Mouse (Mus musculus) retina, postnatal 1 day (tissue): Measurements from ENCODE around the gene Arid1b.

Experiments
- DNase-seq: peaks from one replicate; pipeline ENCODE4 v3.0.0-alpha.2; 2012

Gene Arid1b

DNA sequence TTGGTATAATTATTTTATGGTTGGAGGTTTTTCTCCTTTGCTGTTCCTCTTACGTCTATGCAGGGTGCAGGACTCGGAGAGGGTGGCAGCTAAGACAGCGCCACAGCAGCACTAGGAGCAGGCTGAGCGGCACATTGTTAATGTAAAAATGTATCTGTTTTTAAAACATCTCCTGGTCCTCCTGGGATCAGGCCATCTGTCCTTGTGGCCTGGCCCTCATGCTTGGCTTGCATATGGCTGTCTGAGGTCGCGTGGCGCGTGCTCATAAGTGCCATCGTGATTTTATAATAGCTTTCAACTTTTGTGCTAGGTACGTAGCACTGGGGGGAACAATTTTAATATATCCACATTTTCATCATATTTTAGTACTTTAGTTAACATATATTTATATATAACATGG is 201.9 kb downstream of the Arid1b start:
- DNase-seq, result no peak

DNA sequence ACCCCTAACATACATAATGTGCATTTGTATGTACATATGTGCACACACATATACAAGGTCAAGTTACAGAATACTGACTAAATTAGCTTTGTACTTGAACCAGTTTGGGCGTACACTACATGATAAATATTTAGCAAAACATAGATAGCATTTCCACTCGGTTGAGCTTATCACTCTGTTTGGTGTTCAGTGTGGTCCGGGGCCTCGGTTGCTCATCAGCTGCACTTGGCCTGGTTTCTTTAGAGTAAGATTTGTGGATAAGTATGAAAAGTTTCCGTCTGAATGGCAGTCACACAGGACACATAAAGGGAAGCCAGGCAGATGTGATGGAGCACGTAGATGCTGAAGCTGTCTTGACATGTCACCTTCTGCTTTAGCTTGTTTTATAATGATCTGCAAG is 202.4 kb downstream of the Arid1b start:
- no peak for DNase-seq

DNA sequence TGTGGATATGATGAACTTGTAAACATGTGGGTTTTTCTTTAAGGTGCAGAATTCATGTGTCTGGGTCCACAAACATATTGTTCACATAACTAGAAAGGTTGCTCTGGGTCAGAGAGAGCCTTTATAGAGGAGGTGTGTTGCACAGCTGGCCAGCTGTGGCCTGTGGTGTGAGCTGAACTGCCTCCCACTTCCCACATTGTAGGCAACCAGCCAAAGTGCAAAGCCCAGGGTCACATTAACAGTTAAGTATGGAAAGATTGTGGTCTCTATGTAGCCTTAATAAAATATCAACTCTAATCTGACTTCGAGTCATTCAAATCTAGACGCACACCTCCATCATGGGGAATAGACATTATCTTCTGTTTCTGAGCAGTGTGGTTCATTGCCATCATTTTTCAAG is 203.0 kb downstream of the Arid1b start:
- DNase-seq, result no peak

DNA sequence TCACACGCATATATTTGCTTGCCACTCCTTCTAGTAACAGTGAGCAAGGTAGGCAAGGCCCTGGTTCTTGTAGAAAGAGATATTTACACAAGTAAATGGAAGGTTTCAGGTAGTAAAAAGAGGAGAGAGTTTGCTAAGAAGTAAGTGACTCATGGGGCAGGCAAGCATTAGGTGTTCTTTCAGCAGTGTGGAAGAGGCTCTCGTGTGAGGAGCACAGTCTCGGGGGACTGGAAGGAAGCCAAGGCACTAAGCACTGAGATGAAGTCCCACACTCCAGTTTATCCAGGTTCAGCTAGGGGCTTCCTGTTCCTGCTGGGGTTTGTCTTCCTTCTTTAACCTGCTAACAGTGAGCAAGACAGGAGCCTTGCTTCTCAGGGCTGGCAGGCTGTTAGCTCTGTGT is 203.6 kb downstream of the Arid1b start:
- DNase-seq, result no peak

DNA sequence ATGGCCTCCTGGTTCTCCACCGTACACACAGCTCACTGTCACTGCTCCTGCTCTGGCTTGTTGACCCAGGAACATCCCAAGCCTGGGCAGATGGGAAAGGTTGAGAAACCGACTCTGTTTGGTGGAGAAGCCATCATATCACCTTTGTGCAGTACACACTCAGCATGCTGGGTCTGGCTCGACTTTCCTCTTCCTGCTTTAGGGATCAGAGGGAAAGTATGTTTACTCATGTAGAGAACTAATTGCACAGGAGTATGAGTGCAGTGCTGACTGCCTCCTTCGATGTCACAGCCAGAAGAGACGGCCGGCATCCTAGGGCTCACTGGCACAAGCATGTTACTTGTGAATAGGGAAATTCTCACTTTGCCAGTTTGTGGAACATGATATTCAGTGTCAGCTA is 204.1 kb downstream of the Arid1b start:
- no peak for DNase-seq

DNA sequence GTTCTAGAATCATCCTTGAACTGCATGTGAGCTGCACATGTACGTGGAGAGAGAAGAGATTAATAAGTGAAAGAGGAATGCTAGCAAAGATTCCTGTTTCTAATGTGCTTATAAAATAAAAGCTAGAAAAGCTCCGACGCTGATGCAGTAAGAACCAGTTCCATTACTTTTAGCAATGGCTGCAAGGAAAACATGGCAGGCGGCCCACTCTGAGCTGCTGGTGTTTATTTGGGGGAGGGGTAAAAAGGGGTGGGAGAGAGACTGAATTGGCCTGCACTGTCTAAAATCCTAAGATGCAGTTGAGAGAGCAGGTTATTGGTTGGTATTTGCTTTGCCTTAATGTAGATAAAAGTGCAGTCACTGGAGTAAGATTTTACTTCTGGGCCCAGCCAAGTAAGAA is 204.7 kb downstream of the Arid1b start:
- no peak for DNase-seq

DNA sequence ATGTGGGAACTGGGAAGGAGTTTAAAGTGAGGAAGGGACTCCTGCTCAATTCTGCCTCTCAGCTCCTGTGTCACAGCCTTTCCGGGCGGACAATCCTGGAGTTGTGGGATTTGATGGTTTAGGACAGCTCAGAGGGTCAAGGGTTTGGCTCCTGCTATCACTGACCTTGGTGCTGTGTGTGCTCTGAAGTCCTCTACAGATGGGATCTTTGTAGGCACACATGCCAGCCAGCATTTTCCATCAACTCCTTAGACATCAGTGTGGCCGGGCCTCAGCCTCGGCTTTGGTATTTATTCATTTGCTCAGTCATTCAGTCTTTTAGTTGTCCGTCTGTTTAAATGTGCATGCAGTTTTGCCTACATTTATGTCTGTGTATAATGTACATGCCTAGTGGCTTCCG is 206.5 kb downstream of the Arid1b start:
- DNase-seq, result no peak

DNA sequence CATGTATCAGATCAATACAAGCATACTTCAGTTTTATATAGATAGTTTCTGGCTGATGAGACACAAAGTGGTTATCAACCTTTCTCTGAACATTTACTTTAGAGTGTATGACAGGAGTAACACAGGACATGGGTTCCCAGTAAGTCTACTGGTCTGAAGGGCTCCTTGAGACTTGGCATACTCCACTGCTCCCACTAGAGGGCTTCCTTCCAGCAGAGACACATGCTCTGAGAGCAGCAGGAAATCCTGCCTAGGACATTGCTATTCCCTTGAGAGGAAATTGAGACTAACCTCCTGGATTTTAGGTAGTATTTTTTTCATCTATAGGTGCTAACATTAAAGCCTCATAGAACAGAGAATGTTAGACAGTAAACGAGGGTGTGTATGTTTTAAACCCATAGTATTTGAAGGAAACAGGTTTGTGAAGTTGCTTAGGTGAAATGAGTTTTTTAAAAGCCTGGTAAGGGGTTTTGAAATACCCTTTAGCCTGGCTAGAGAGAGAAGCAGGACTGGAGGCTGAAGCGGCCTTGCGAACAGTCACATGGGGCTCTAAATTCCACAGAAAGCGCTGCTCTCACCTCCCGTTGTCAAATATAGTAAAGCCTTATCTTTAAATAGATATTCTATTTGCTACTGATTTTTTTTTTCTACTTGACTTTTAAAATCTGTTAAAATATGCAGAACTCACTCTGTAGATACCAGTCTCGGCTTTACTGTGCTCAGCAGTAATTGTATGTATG is 207.9 kb downstream of the Arid1b start:
- peak; percentile 79 for DNase-seq

DNA sequence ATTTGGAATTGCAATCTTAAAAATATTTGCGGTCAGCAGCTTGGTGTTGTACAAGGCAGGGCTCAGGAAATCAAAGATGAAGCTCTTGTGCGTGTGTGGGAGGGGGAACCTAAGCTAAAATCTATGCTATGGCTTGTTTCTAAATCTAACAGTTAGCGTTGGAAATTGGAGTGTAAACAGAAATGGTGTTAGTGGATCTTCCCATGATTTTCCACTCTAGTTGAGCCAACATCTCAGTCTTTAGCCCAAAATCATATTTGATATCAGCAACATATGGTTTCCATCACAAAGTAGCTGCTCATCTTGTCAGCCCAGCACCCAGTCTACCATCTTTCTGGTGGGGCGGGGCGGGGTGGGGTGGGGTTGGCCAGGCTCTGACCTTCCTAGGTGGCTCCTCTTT is 208.6 kb downstream of the Arid1b start:
- DNase-seq, result no peak

DNA sequence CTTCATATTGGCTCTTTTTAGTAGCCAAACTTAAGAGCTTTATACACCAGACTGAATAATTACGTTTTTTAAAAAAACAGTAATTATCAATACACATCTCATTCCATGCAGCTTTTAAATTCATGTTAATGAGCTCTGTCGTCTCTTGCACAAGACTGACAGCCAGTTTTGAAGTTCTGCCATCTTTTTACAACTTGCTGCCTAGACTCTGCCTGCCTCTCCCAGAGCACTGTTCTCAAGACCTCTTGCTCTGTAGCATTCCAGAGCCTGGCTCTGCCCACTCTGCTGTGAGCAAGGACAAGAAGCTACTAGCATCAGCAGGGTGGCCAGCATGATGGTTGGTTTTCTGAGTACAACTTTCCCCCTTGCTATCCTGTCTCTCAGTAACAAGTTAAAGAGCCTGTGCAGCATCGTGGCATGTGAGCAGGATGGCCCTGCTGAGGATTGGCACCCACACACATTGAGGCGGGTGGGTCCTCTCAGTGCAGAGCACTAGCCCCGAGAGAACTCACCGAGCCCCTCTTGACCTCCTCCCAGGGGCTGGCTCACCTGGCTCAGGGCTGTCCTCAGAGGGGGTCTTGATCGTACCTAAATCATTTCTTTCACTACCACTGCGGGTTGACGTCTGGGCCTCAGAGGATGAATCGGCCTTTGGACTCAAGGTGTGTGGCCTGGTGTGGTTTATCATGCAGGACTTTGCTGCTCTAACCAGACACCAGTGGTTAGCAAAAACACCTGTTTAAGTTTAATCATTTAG is 209.4 kb downstream of the Arid1b start:
- DNase-seq, result no peak

DNA sequence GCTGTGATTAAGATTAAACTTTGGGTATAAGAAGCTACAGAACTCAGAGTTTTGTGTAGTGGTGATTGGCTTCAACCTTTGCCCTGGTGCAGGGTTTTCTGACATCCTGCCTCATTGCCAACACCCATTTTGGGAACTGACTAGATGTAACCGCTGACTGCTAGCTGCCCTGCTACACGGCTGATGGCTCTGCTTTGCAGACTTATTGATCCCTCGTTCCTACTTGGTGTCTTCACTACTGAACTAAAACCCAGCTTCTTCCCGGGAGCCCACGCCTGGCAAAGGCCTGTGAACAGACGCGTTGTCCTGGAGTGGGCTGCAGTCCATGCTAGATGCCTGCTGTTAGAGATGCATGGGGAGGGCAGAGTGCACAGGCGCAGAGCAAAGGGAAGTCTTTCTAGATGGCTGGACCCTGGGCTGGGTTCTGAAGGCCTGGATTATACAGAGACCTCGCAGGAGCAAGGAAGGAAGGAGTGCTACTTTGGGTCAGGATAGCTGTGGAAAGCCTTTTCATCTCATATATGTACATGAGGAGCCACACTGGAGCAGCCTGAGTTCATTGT is 210.1 kb downstream of the Arid1b start:
- no peak for DNase-seq

DNA sequence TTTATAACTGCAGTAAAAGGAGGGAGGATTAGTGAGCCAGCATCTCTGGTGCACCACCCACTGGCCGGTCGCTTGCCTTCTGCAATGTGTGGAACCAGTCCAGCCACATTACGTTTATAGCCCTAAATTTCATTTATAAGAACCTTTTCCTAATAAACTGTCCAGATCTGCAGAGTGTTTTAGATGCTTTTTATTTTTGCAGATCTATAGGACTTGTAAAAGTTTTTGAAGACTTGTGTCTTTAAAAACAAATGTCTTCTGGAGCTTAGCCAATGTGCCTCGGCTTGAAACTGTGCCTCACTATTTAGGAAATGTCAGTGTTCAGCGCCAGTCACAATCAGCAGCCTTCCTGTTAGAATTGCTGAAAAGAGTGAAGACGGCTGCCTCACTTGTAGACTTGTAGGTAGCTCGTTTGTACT is 211.0 kb downstream of the Arid1b start:
- DNase-seq, result no peak

DNA sequence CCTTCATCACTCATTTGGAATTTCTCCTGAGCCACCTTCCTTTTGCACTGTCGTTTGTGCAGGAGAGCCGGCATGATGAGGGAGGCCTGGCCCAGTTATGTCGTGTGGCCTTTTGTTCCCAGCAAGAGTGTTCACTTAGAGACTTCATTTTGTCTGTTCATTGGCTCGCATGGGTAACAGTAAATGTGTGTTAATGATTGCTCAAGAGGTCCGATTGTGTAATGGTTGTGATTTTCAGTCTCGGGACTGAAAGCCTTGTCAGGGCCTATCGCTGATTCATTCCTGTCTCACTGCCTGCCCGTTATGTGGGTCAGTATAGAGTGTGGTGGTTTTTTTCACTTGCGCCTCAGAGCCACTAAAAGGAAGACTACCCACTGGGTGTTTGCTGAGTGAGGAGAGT is 212.6 kb downstream of the Arid1b start:
- DNase-seq, result peak; percentile 80

DNA sequence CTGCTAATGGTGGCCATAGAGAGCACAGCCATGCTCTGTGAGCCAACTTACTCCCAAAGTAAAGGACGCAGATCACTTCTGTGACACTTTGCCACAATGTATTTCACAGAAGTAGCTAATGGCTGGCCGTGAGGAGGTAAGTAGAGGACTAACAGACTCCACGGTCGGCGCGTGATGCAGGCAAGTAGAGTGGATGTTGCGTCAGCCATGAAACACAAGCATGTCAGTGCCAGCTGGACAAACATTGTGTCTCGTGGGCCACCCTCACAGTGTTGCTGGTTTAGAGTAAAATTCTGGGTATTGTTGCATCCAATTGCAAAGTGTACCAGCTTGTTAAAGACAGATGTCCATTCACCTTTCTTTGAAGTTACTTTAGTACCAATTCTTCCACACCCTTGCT is 213.7 kb downstream of the Arid1b start:
- DNase-seq, result no peak

DNA sequence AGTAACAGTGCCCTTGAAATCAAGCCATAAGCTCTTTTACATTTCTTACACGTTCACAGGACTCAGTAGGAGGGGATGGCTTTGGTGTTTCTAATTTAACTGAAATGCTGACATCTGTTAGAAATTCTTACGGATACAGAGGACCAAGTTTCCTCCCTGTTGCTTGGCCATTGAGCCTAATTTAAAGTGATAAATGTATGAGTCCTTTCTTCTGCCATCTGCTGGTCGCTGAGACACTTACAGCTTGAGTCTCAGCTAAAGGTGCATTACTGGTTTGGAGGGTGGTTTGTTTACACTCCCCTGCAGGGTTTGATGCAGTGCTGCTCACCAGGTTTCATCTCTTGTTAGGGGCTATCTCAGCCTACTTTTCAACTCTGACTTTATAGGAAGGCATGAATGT is 214.2 kb downstream of the Arid1b start:
- DNase-seq, result peak; percentile 55

DNA sequence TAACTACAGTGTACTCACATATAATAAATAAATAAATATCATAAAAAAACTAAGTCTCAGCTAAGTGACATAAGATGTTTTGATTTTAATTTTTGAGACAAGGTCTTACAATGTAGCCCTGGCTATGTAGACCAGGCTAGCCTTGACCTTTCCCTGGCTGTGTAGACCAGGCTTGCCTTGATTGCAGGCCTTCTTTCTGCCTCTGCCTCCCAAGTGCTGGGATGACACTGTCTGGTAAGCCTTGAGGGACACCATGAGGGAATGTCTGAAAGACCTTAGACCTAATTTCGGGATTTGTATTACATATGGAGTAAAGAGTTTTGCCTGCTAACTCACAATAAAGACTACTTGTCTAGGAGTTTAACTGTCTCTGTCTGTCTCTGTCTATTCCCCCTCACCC is 214.9 kb downstream of the Arid1b start:
- DNase-seq, result no peak

DNA sequence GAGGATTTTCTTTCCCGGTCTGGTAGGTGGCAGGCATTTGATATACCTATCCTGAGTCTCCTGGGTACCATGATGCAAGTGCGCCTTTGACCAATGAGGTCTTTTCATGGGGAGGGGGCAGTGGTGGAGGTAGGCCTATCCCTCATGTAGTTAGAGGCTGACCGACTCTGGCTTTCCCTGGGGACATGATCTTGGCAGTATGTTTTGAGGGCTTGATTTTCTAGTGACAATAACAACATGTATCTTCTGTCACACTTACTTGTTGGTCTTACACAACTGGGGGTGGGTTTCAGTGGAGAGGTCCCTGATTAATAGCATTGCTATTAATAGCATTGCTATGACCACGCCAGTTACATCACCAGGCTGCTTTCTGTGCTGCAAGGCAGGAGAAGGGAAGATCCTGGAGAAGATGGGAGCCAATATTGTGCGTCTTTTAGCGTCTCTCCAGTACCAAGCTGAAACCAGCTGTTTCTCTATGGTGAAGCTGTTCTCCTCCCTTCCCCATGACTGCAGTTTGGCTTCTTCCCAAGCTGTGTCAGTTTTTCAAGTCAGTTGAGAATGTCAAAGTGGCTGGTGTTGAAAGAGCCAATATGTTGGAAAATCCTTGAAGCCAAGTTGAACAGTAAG is 216.1 kb downstream of the Arid1b start:
- no peak for DNase-seq

DNA sequence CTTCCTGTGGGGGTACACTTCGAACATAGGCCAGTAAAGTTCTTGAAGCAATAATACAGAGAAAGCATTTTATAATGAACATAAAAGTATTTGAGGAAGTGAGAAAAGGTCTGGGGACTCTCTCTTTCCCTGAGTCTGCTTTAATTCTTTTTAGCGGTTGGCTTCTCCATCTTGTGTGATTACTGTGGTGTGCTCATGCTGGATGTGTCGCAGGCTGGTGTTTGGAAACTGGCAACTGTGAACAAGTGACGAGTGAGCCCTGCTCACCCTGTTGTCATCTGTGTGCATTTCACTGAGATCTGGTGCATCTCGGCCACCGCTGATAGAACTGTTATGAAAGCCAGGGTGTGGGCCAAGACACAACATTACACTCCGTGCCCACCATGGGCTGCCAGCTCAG is 216.8 kb downstream of the Arid1b start:
- DNase-seq, result no peak

DNA sequence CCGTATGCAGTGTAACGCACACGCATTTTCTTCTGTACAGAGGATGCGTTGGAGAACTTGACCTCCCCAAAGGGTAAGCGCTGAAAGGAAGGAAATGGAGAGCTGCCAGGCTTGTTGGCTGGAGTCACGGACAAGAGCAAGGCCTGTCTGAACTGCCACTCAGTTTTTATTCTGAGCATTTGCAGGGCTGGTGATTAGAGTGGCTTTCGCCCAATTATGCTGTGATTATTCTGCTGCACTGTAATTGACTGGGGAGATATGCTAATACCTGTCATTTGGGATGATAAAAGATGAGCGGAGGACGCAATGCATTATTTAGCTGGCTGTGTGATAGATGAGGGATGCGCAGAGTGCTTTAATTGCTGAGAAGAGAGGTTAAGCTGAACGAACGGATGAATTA is 218.0 kb downstream of the Arid1b start:
- peak; percentile 77 for DNase-seq

DNA sequence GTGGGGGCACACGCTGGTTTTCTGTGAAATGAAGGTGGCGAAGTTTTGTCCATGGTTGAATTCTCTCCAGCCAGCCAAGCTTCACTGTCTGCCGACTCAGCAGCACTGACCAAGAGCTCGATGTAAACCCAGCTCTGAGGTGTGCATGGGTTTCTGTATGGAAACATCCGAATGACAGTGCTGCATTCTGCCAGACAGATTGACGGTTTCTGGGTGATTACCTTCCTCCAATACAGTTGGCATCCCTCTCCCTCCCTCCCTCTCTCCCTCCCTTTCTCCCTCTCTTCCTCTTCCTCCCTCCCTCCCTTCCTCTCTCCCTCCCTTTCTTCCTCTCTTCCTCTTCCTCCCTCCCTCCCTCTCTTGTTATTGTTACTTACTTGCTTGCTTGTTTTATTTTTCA is 219.3 kb downstream of the Arid1b start:
- peak; percentile 35 for DNase-seq

DNA sequence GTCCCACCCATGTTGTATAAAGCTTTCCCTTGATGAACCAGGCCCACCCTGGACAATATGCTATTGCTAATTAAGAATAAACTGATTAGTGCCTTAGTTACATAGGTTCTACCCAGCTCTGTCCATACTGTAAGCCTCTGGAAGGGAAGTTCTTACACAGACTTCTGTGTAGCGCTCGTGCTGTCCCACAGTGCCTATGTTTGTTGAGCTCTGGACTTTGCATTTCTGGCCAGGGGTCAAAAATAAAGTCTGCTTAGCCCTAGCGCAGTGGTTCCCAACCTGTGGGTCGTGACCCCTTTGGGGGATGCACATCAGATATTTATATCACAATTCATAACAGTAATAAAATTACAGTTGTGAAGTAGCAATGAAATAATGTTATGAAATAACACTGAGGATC is 221.2 kb downstream of the Arid1b start:
- DNase-seq, result no peak

DNA sequence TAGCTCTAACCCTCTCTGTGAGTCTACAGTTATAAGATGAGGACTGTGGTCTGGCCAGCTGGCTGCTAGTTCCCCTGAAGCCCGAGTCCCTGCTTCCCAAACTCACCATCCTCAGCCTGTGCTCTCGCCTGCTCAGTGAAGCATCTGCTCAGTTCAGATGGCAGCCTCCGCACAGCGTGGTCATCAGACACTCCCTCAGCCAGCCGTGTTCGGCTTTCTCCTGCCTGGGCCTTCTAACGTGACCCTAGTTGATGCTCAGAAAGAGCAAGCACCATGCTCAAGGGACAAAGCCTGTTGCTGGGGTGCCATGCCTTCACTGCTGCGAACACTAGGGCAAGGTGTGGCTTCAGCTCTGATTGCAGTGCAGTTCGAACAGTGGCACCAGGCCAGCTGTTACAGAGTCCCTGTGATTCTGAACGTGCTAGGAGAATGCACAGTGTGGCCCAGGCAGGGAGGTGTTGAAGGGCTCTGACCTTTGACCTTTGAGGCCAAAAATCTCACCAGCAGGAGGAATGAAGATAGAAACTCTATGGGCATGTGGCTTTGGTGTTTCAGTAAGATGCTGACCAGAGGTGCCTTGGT is 222.9 kb downstream of the Arid1b start:
- DNase-seq, result peak; percentile 61
